Mouse (Mus musculus) heart, postnatal 0 days (tissue): Measurements from ENCODE around the gene Syt9. TPM values are rescaled to one million over a fixed set of nuclear protein-coding genes. Genes with fewer than 3 reads are reported as not detected.
"Not testable (repeated sequence)": the region's sequence is repeated elsewhere in the genome, so short reads cannot be mapped to it uniquely, and the experiment has no call there.

Experiments
- ATAC-seq: fragments of 200-750 bp; cut with Nextera tagmentation; 2 replicates; pipeline ENCODE4 v1.8.0; 2017; ENCODE audit warnings: low read depth, moderate number of reproducible peaks, moderate library complexity; ENCODE audit not compliant: insufficient read depth
- DNase-seq: peaks from one replicate; pipeline ENCODE4 v3.0.0-alpha.2; 2016; ENCODE audit warnings: low spot score
- H3K27ac ChIP-seq: fragments of 300-500 bp; sonication (generic); 2 replicates; pipeline ENCODE4 v1.5.1; 2014; ENCODE audit warnings: low read depth, mild to moderate bottlenecking
- H3K27me3 ChIP-seq: fragments of 300-500 bp; sonication (generic); 2 replicates; pipeline ENCODE4 v1.6.1; 2014; ENCODE audit warnings: low read length, mixed read lengths; ENCODE audit not compliant: control insufficient read depth, insufficient read depth
- H3K36me3 ChIP-seq: fragments of 300-500 bp; sonication (generic); replicated peaks from 2 replicates; pipeline ENCODE4 v1.6.1; 2014; ENCODE audit warnings: low read length, mixed read lengths; ENCODE audit not compliant: control insufficient read depth, insufficient read depth
- H3K4me1 ChIP-seq: fragments of 300-500 bp; sonication (generic); 2 replicates; pipeline ENCODE4 v1.6.1; 2014; ENCODE audit warnings: antibody characterized with exemption; ENCODE audit not compliant: control insufficient read depth, insufficient read depth
- H3K4me2 ChIP-seq: fragments of 300-500 bp; sonication (generic); 2 replicates; pipeline ENCODE4 v1.6.1; 2014; ENCODE audit warnings: low read depth, mild to moderate bottlenecking, low read length, moderate library complexity
- H3K4me3 ChIP-seq: fragments of 300-500 bp; sonication (generic); 2 replicates; pipeline ENCODE4 v1.5.1; 2014; ENCODE audit warnings: low read depth, low read length
- H3K9ac ChIP-seq: fragments of 300-500 bp; sonication (generic); replicated peaks from 2 replicates; pipeline ENCODE4 v1.6.1; 2014; ENCODE audit warnings: low read depth, low read length, mixed read lengths
- H3K9me3 ChIP-seq: fragments of 300-500 bp; sonication (generic); replicated peaks from 2 replicates; pipeline ENCODE4 v1.6.1; 2016; ENCODE audit warnings: low read length; ENCODE audit not compliant: control insufficient read depth
- CTCF ChIP-seq: IDR thresholded peaks from 2 replicates; pipeline ENCODE4 v1.5.1; 2016; ENCODE audit warnings: antibody characterized with exemption, control low read depth, low read depth
- EP300 ChIP-seq: IDR thresholded peaks from 2 replicates; pipeline ENCODE4 v1.6.1; 2016; ENCODE audit warnings: antibody characterized with exemption, low read depth
- WGBS: fragments of 180-500 bp; shearing (Covaris S2); extraction: QIAGEN DNeasy Blood & Tissue Kit; methylation state at CpG from one replicate; pipeline ENCODE4 v1.1.7; 2014; 5-methylcytosine and 5-hydroxymethylcytosine counted together
- polyA plus RNA-seq: library from polyadenylated mRNA; unstranded; fragments of >200 nt; fragmentation: Nextera tagmentation; extraction: Ambion mirVana; gene quantifications from 2 replicates; pipeline ENCODE4 v1.2.1, GENCODE M21; 2015
- total RNA-seq: library from RNA; depleted of rRNA; stranded (reverse); fragments of >200 nt; gene quantifications from 2 replicates; pipeline ENCODE4 v1.2.3, GENCODE M21; 2014; ENCODE audit warnings: low replicate concordance

Gene Syt9
- total and polyA plus RNA-seq, 2 experiments from 2014 or later: 0.07 TPM; not detected in 1

- H3K4me1 ChIP-seq: no peaks in the 10 kb centered on the region
- H3K9me3 ChIP-seq: no peaks in the 10 kb centered on the region
- H3K36me3 ChIP-seq: no peaks in the 10 kb centered on the region
- no peak for DNase-seq
- WGBS: 37% methylated on average over 3 of the region's 3 CpGs
- TF ChIP-seq EP300 (no peak), CTCF (no peak)
- ATAC-seq: no peak
- H3K9ac ChIP-seq: no peak overlapping the region
- H3K4me2 ChIP-seq: no peak overlapping the region
- no peak overlapping the region for H3K4me3 ChIP-seq
- no peak overlapping the region for H3K27ac ChIP-seq
- H3K27me3 ChIP-seq: no peaks in the 10 kb centered on the region
These were observed 92.4 kb downstream of the Syt9 start for GRCm38 (mm10) chr7:107462962-107463361.

- Histone ChIP-seq H3K4me2 (no peak overlapping the region), H3K27ac (no peak overlapping the region), H3K4me3 (no peak overlapping the region), H3K27me3 (no peaks in the 10 kb centered on the region), H3K9ac (no peak overlapping the region), H3K36me3 (no peaks in the 10 kb centered on the region), H3K9me3 (no peaks in the 10 kb centered on the region), H3K4me1 (no peaks in the 10 kb centered on the region)
- no peak for DNase-seq
- WGBS: 69% methylated on average over 3 of the region's 3 CpGs
- TF ChIP-seq EP300: no peak
- TF ChIP-seq CTCF: no peak
- no peak for ATAC-seq
These were observed 94.6 kb downstream of the Syt9 start for GRCm38 (mm10) chr7:107465081-107465480.

- ATAC-seq: no peak
- H3K27me3 ChIP-seq: no peaks in the 10 kb centered on the region
- 40% methylated on average over 7 of the region's 7 CpGs for WGBS
- no peaks in the 10 kb centered on the region for H3K4me1 ChIP-seq
- H3K4me3 ChIP-seq: no peak overlapping the region
- no peak for DNase-seq
- TF ChIP-seq CTCF: no peak
- no peak for TF ChIP-seq EP300
- no peak overlapping the region for H3K4me2 ChIP-seq
- no peak overlapping the region for H3K9ac ChIP-seq
- H3K9me3 ChIP-seq: no peaks in the 10 kb centered on the region
- no peaks in the 10 kb centered on the region for H3K36me3 ChIP-seq
- H3K27ac ChIP-seq: no peak overlapping the region
These were observed 108.7 kb downstream of the Syt9 start for GRCm38 (mm10) chr7:107478979-107479965.

GRCm38 (mm10) chr7:107485709-107486108, 115.2 kb downstream of the Syt9 start:
- 73% methylated on average over 2 of the region's 2 CpGs for WGBS
- not testable (repeated sequence) for ATAC-seq, H3K27ac ChIP-seq, H3K9ac ChIP-seq, H3K4me1 ChIP-seq, H3K9me3 ChIP-seq, H3K4me3 ChIP-seq, H3K36me3 ChIP-seq, H3K4me2 ChIP-seq, DNase-seq, H3K27me3 ChIP-seq

- H3K27ac ChIP-seq: no peak overlapping the region
- no peak overlapping the region for H3K4me3 ChIP-seq
- H3K36me3 ChIP-seq: no peaks in the 10 kb centered on the region
- no peak for TF ChIP-seq EP300
- TF ChIP-seq CTCF: no peak
- no peaks in the 10 kb centered on the region for H3K27me3 ChIP-seq
- H3K4me1 ChIP-seq: no peaks in the 10 kb centered on the region
- H3K4me2 ChIP-seq: no peak overlapping the region
- no peak for ATAC-seq
- no peaks in the 10 kb centered on the region for H3K9me3 ChIP-seq
- DNase-seq: no peak
- H3K9ac ChIP-seq: no peak overlapping the region
These were observed 124.9 kb downstream of the Syt9 start for GRCm38 (mm10) chr7:107495428-107495827.

- H3K4me3 ChIP-seq: no peak overlapping the region
- 79% methylated on average over 7 of the region's 7 CpGs for WGBS
These were observed 126.4 kb downstream of the Syt9 start for GRCm38 (mm10) chr7:107496923-107497322.

More at GRCm38 (mm10) chr7:107496923-107497322, 126.4 kb downstream of the Syt9 start:
- no peaks in the 10 kb centered on the region for H3K9me3 ChIP-seq
- no peaks in the 10 kb centered on the region for H3K4me1 ChIP-seq
- ATAC-seq (no peak), DNase-seq (no peak)
- no peak overlapping the region for H3K27ac ChIP-seq
- no peak overlapping the region for H3K4me2 ChIP-seq
- no peaks in the 10 kb centered on the region for H3K27me3 ChIP-seq
- no peak for TF ChIP-seq CTCF
- TF ChIP-seq EP300: no peak
- no peaks in the 10 kb centered on the region for H3K36me3 ChIP-seq
- no peak overlapping the region for H3K9ac ChIP-seq
